Mouse (Mus musculus): ENCODE data around the gene Sema6b. TPM values are rescaled to one million over a fixed set of nuclear protein-coding genes. Genes with fewer than 3 reads are reported as not detected.

Gene Sema6b
- polyA plus RNA-seq, 1 experiment, result 54.3 TPM

DNA sequence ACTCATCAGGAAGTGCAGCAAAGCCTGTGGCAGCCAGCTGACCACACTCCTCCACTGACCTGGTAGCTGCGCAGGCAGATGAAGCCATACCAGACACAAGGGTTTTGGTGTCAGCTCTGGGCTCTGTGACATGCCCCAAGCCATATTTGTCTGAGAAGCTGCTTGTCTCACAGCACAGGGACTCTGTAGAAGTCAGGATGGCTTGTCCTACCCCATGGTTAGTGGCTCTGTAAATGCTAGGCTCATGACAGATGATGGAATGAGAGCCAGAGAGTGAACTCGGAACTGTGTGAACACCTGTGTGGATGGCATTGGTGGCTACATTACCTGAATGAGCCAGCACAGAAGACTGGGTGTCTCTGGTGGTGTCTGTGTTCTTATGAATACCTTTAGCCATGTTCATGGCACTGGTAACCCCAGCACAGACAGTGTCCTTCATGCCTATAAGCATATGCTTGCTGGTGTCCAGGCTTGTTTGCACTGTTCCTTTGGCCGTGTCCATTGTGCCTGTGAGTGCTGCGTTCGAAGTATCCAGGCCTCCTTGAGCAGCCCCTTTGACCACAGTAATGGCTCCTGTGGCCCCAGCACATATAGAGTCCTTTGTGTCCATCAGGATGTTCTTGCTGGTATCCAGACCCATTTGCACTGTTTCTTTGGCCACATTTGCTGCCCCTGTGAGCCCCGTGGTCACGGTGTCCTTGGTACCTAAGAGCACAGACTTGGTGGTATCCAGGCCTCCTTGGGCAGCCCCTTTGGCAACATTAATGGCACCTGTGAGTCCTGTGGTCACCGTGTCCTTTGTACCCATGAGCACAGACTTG, 36.5 kb downstream of the Sema6b start:
- no peak for TF ChIP-seq POLR2A (IDR thresholded peaks at IDR 0.05; ENCODE audit: borderline replicate concordance, insufficient read depth, low read length)
- TF ChIP-seq CTCF (IDR thresholded peaks at IDR 0.05; ENCODE audit: borderline replicate concordance, insufficient read depth, low read depth, low read length), result no peak
- H3K4me1 ChIP-seq (ENCODE audit: control insufficient read depth, insufficient read depth, low read length), result no peaks in the 10 kb centered on the region
- no peak for DNase-seq
- WGBS, result 94% methylated on average over 8 of the region's 8 CpGs
- H3K4me3 ChIP-seq (replicated peaks; ENCODE audit: insufficient read depth, low read depth, low read length), result no peak overlapping the region
- H3K27ac ChIP-seq (ENCODE audit: insufficient read depth, low read length), result no peak overlapping the region
- H3K27me3 ChIP-seq (ENCODE audit: control insufficient read depth, insufficient read depth, low read length), result no peaks in the 10 kb centered on the region

- Histone ChIP-seq H3K27me3 (ENCODE audit: control insufficient read depth, insufficient read depth, low read length) (no peaks in the 10 kb centered on the region), H3K27ac (ENCODE audit: insufficient read depth, low read length) (no peak overlapping the region), H3K4me3 (replicated peaks; ENCODE audit: insufficient read depth, low read depth, low read length) (no peak overlapping the region), H3K4me1 (ENCODE audit: control insufficient read depth, insufficient read depth, low read length) (no peaks in the 10 kb centered on the region)
- no peak for TF ChIP-seq CTCF (IDR thresholded peaks at IDR 0.05; ENCODE audit: borderline replicate concordance, insufficient read depth, low read depth, low read length)
- WGBS, result 81% methylated on average over 9 of the region's 9 CpGs
- DNase-seq, result no peak
Observed at GRCm38 (mm10) chr17:56102927-56103326, 37.2 kb downstream of the Sema6b start.

DNA sequence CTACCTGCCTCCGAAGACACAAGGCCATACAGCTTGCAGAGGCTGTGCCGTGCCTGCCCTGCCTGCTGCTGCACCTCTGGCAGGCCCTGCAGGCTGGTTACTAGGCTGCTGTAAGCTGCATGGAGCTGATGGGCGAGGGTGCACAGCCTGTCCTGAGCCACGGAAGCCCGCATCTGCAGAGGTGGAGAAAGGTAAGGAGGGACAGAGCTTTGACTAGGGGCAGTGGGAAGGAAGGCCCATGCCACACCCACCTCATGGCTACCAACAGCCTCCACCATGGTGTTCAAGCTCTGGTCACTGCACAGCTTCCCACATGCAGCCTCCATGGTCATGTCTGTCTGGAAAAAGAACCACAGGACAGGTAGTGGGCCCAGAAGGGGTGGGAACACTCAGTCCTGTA, 38.0 kb downstream of the Sema6b start:
- Histone ChIP-seq H3K4me1 (ENCODE audit: control insufficient read depth, insufficient read depth, low read length) (no peaks in the 10 kb centered on the region), H3K27me3 (ENCODE audit: control insufficient read depth, insufficient read depth, low read length) (no peaks in the 10 kb centered on the region), H3K4me3 (replicated peaks; ENCODE audit: insufficient read depth, low read depth, low read length) (no peak overlapping the region), H3K27ac (ENCODE audit: insufficient read depth, low read length) (no peak overlapping the region)
- WGBS, result 90% methylated on average over 5 of the region's 5 CpGs
- TF ChIP-seq CTCF (IDR thresholded peaks at IDR 0.05; ENCODE audit: borderline replicate concordance, insufficient read depth, low read depth, low read length) (no peak), POLR2A (IDR thresholded peaks at IDR 0.05; ENCODE audit: borderline replicate concordance, insufficient read depth, low read length) (no peak)
- no peak for DNase-seq

DNA sequence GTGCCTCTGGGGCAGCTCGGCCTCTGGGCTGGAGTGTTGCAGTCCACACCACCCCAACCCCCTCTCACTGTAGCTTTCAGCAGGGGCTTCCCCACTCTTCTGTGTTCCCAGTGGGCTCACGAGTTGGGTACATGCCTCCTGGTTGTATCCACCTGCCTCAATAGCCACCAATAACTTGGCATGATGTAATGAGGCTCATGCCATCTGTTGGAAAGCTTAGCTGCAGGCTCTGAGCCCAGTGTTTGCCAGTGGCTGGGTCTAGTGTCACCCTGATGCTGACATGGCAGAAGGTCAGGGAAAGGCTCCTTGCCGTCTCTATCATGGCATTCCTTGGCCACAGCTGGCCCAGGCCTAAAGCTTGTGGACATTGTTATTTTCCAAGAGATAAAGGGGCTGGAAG, 39.3 kb downstream of the Sema6b start:
- TF ChIP-seq CTCF (IDR thresholded peaks at IDR 0.05; ENCODE audit: borderline replicate concordance, insufficient read depth, low read depth, low read length), result no peak
- TF ChIP-seq POLR2A (IDR thresholded peaks at IDR 0.05; ENCODE audit: borderline replicate concordance, insufficient read depth, low read length), result no peak
- no peak for DNase-seq
- Histone ChIP-seq H3K4me3 (replicated peaks; ENCODE audit: insufficient read depth, low read depth, low read length) (no peak overlapping the region), H3K4me1 (ENCODE audit: control insufficient read depth, insufficient read depth, low read length) (no peaks in the 10 kb centered on the region), H3K27me3 (ENCODE audit: control insufficient read depth, insufficient read depth, low read length) (no peaks in the 10 kb centered on the region), H3K27ac (ENCODE audit: insufficient read depth, low read length) (no peak overlapping the region)
- WGBS, result 44% methylated on average over 3 of the region's 3 CpGs

DNA sequence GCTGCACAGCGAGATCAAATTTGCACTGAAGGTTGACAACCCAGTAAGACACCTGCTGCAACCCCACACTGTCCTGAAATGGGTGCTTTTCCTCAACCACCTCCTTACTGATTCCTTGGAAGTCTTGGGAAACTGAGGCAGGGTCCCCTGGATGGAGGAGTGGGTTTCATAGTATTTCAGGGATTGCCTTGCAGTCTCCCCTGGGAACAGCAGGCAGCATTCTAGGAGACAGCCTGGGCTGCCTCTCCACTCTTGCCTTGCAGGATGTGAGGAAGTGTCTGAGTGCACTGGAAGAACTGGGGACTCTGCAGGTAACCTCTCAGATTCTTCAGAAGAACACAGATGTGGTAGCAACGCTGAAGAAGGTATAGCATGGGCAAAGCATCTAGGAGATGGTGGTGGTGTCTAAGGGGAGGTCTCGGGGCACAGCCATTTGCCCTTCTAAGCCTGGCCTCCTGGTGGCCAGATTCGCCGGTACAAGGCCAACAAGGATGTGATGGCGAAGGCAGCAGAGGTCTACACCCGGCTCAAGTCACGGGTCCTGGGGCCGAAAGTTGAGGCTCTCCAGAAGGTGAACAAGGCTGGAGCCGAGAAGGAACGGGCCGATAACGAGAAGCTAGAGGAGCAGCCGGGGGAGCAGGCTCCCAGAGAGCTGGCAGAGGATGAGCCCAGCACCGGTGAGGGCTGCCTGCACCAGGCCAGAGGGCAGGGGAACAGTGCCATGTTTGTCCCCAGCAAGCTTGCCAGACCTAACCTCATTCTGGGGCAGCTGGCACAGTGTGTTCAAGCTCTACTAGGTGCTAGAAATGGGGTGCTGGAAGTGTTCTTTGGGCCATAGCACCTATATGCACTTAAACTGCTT, 41.2 kb downstream of the Sema6b start:
- WGBS, result 85% methylated on average over 15 of the region's 15 CpGs
- Histone ChIP-seq H3K4me3 (replicated peaks; ENCODE audit: insufficient read depth, low read depth, low read length) (no peak overlapping the region), H3K27ac (ENCODE audit: insufficient read depth, low read length) (no peak overlapping the region), H3K4me1 (ENCODE audit: control insufficient read depth, insufficient read depth, low read length) (no peaks in the 10 kb centered on the region), H3K27me3 (ENCODE audit: control insufficient read depth, insufficient read depth, low read length) (no peaks in the 10 kb centered on the region)
- TF ChIP-seq POLR2A (IDR thresholded peaks at IDR 0.05; ENCODE audit: borderline replicate concordance, insufficient read depth, low read length) (no peak), CTCF (IDR thresholded peaks at IDR 0.05; ENCODE audit: borderline replicate concordance, insufficient read depth, low read depth, low read length) (no peak)
- no peak for DNase-seq

GRCm38 (mm10) chr17:56098180-56098579, 42.0 kb downstream of the Sema6b start:
- WGBS, result 82% methylated on average over 8 of the region's 8 CpGs
- TF ChIP-seq CTCF (IDR thresholded peaks at IDR 0.05; ENCODE audit: borderline replicate concordance, insufficient read depth, low read depth, low read length), result no peak
- TF ChIP-seq POLR2A (IDR thresholded peaks at IDR 0.05; ENCODE audit: borderline replicate concordance, insufficient read depth, low read length), result no peak
- Histone ChIP-seq H3K27me3 (ENCODE audit: control insufficient read depth, insufficient read depth, low read length) (no peaks in the 10 kb centered on the region), H3K27ac (ENCODE audit: insufficient read depth, low read length) (no peak overlapping the region), H3K4me1 (ENCODE audit: control insufficient read depth, insufficient read depth, low read length) (no peaks in the 10 kb centered on the region), H3K4me3 (replicated peaks; ENCODE audit: insufficient read depth, low read depth, low read length) (no peak overlapping the region)
- no peak for DNase-seq

DNA sequence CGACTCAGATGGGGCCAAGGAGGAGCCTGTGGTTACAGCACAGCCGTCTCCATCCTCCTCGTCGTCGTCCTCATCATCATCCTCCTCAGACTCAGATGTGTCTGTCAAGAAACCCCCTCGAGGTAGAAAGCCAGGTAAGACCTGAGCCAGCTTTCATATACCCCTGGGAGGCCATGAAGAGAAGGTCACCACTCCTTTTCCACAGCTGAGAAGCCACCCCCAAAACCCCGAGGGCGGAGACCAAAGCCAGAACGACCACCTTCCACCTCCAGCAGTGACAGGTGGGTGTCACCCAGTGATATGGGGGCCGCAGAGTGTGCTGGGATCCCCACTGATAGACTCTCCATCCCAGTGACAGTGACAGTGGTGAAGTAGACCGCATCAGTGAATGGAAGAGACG, 43.3 kb downstream of the Sema6b start:
- no peak overlapping the region for H3K27ac ChIP-seq (ENCODE audit: insufficient read depth, low read length)
- no peaks in the 10 kb centered on the region for H3K27me3 ChIP-seq (ENCODE audit: control insufficient read depth, insufficient read depth, low read length)
- no peak for DNase-seq
- no peak for TF ChIP-seq CTCF (IDR thresholded peaks at IDR 0.05; ENCODE audit: borderline replicate concordance, insufficient read depth, low read depth, low read length)
- no peak for TF ChIP-seq POLR2A (IDR thresholded peaks at IDR 0.05; ENCODE audit: borderline replicate concordance, insufficient read depth, low read length)
- 90% methylated on average over 12 of the region's 12 CpGs for WGBS
- H3K4me1 ChIP-seq (ENCODE audit: control insufficient read depth, insufficient read depth, low read length), result no peaks in the 10 kb centered on the region
- H3K4me3 ChIP-seq (replicated peaks; ENCODE audit: insufficient read depth, low read depth, low read length), result no peak overlapping the region

DNA sequence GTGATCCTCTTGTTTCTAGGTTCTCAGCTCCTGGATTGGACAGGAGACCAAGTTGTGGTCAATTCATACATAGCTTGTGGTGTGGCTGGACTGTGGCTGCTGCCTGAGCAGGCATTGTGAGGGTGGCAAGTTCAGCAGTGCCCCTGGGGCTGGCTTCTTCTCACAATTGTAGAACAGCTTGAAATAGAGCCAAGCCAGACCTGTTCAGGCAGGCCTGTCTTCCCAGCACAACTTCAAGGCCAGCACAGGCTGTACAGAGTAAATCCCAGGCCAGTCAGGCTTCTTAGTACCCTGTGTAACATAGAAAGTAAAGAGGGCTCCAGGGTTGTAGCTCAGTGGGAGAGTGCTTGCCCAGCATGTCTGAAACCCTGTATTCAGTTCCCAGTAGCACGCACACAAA, 47.3 kb downstream of the Sema6b start:
- Histone ChIP-seq H3K4me3 (replicated peaks; ENCODE audit: insufficient read depth, low read depth, low read length) (no peak overlapping the region), H3K27ac (ENCODE audit: insufficient read depth, low read length) (no peak overlapping the region), H3K4me1 (ENCODE audit: control insufficient read depth, insufficient read depth, low read length) (no peaks in the 10 kb centered on the region), H3K27me3 (ENCODE audit: control insufficient read depth, insufficient read depth, low read length) (no peaks in the 10 kb centered on the region)
- no peak for DNase-seq
- WGBS, result 91% methylated on average over 1 of the region's 1 CpGs
- TF ChIP-seq POLR2A (IDR thresholded peaks at IDR 0.05; ENCODE audit: borderline replicate concordance, insufficient read depth, low read length), result no peak
- TF ChIP-seq CTCF (IDR thresholded peaks at IDR 0.05; ENCODE audit: borderline replicate concordance, insufficient read depth, low read depth, low read length), result no peak

All from cerebellum, adult 2 months (tissue).